Mouse (Mus musculus): Measurements from ENCODE around the gene 2410015M20Rik. TPM values are rescaled to one million over a fixed set of nuclear protein-coding genes. Genes with fewer than 3 reads are reported as not detected.
"Not testable (repeated sequence)": the region's sequence is repeated elsewhere in the genome, so short reads cannot be mapped to it uniquely, and the experiment has no call there.

Gene 2410015M20Rik
- polyA plus RNA-seq, 1 experiment from 2014 or later, result 282 TPM

DNA sequence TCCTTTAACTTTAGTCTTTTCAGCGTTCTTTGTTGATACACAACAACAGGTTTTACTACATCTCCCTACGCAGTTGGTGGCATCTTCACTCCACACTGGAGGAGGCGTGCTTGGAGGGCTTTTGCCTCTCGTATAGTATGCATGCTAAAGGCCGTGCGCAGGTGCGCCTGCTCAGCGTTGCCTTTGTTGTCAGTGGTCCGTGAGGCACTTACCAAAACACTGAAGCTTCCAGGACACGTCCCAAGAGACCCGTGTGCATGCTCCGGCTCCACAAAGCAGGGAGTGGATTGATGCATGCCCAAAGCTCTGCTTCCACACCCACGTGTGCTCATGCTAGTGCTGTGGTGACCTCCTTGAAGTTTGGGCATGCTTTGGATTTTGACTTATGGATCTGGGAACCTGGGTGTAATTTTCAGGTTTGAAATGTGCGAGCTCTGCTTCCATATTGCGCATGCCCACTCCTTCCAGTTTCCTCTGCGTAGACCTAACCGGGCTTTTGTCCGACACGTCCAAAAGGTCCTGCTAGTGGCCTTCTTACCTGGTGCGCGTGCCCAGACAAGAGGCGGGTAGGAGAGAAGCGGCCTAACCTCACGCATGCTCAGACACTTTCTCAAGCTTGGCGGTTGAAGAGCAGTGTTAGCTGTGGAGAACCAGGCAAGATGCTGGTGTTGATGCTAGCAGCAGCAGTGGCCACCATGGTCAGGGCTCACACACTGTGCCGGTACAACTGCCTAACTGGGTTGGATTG is 18.1 kb upstream of the 2410015M20Rik start, which contains the start of gene Catsperd:
Gene Catsperd, plus strand, starts transcription at position 614 of the 748 bp plus-strand sequence.
- H3K4me2 ChIP-seq, result peak within 1 kb of the TSS; percentile 98
- H3K9me3 ChIP-seq (replicated peaks), result no peaks in the 10 kb centered on the region
- no peaks in the 10 kb centered on the region; the same call in 1 of the 2 replicates for H3K27me3 ChIP-seq (replicated peaks)
- peak within 1 kb of the TSS; percentile 83 for H3K4me3 ChIP-seq
- ATAC-seq (ENCODE audit: insufficient number of reproducible peaks, low FRiP score), result peak; percentile 15; the same call in 1 of the 2 replicates
- 0 out of 2 replicates have a peak within 1 kb of the TSS, but pooled peaks have one; percentile 10 for H3K27ac ChIP-seq (ENCODE audit: poor library complexity, severe bottlenecking)
- peak within 1 kb of the TSS; percentile 33 for H3K9ac ChIP-seq
- WGBS, result 8% methylated on average over 26 of the region's 26 CpGs
- peaks cover 22% of the 10 kb centered on the region for H3K4me1 ChIP-seq (replicated peaks)
- H3K36me3 ChIP-seq, result peaks cover 19% of the 10 kb centered on the region

- peaks cover 27% of the 10 kb centered on the region for H3K36me3 ChIP-seq
- peak within 1 kb of the TSS; percentile 83 for H3K4me3 ChIP-seq
- H3K4me2 ChIP-seq, result peak within 1 kb of the TSS; percentile 98
- 0% methylated on average over 51 of the region's 51 CpGs for WGBS
- H3K9me3 ChIP-seq (replicated peaks), result no peaks in the 10 kb centered on the region
- no peaks in the 10 kb centered on the region; the same call in 1 of the 2 replicates for H3K27me3 ChIP-seq (replicated peaks)
- peak; percentile 97 for ATAC-seq (ENCODE audit: insufficient number of reproducible peaks, low FRiP score)
- H3K27ac ChIP-seq (ENCODE audit: poor library complexity, severe bottlenecking), result peak within 1 kb of the TSS; percentile 60
- peak within 1 kb of the TSS; percentile 95 for H3K9ac ChIP-seq
- H3K4me1 ChIP-seq (replicated peaks), result peaks cover 22% of the 10 kb centered on the region
Measured at GRCm38 (mm10) chr17:56626754-56627470, 17.3 kb upstream of the 2410015M20Rik start, which contains the start of gene Lonp1. TSS of gene Lonp1 (minus strand) at chr17:56626887.

DNA sequence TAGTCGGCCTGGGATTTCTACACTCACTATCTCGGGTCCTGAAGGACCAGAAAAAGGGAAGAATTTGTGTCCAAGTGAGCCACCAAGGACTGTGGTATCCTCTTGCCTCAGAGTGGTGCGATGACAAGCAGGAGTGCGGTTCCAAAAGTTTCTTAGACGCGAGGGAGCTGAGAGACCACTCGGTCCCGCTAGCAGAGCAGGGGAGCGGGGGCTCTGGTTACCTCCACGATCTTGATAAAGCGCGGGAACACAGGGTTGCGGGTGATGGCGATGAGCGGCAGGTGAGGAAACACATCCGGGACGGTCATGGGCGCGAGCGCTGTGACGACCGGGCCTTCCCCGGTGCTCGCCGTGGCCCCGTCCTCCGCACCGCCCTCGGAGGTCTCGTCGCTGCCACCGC is 16.7 kb upstream of the 2410015M20Rik start:
- Histone ChIP-seq H3K36me3 (peaks cover 33% of the 10 kb centered on the region), H3K9me3 (replicated peaks) (no peaks in the 10 kb centered on the region), H3K4me1 (replicated peaks) (peaks cover 22% of the 10 kb centered on the region), H3K4me2 (peak overlapping the region; percentile 98), H3K4me3 (peak overlapping the region; percentile 83), H3K27me3 (replicated peaks) (no peaks in the 10 kb centered on the region; the same call in 1 of the 2 replicates), H3K27ac (ENCODE audit: poor library complexity, severe bottlenecking) (peak overlapping the region; percentile 60), H3K9ac (peak overlapping the region; percentile 95)
- WGBS, result under 1% methylated on average over 32 of the region's 32 CpGs
- 0 out of 2 replicates have a peak, but pooled peaks have one; percentile 0 for ATAC-seq (ENCODE audit: insufficient number of reproducible peaks, low FRiP score)

GRCm38 (mm10) chr17:56625495-56625894 is 15.9 kb upstream of the 2410015M20Rik start:
- no peak overlapping the region for H3K27ac ChIP-seq (ENCODE audit: poor library complexity, severe bottlenecking)
- H3K4me1 ChIP-seq (replicated peaks), result peaks cover 22% of the 10 kb centered on the region
- peak overlapping the region; percentile 35 for H3K4me2 ChIP-seq
- no peaks in the 10 kb centered on the region; the same call in 1 of the 2 replicates for H3K27me3 ChIP-seq (replicated peaks)
- peak overlapping the region; percentile 31; the same call in 1 of the 2 replicates for H3K9ac ChIP-seq
- peaks cover 40% of the 10 kb centered on the region for H3K36me3 ChIP-seq
- WGBS, result 55% methylated on average over 3 of the region's 3 CpGs
- H3K4me3 ChIP-seq, result no peak overlapping the region; the same call in 1 of the 2 replicates
- no peaks in the 10 kb centered on the region for H3K9me3 ChIP-seq (replicated peaks)
- ATAC-seq (ENCODE audit: insufficient number of reproducible peaks, low FRiP score), result no peak

DNA sequence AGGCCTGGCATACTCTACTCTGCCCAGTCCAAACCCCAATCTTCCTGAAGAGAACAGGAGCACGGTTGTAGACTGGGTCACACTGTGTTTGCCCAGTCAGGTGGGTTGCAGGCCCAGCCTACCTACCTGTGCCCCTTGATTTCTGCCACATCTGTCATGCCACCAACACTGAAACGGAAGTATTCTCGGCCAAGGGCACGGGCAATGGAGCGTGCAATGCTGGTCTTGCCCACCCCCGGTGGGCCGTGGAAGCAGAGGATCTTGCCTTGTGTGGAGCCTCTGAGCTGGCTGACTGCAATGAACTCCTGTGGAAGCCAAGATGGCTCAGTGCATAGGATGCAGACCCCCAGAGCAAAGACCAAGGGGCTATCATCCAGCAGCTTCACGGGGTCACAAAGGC is 8.1 kb upstream of the 2410015M20Rik start:
- ATAC-seq (ENCODE audit: insufficient number of reproducible peaks, low FRiP score), result no peak
- no peak overlapping the region for H3K4me2 ChIP-seq
- no peak overlapping the region for H3K9ac ChIP-seq
- no peaks in the 10 kb centered on the region for H3K9me3 ChIP-seq (replicated peaks)
- H3K36me3 ChIP-seq, result peaks cover 85% of the 10 kb centered on the region
- H3K27me3 ChIP-seq (replicated peaks), result no peaks in the 10 kb centered on the region
- 88% methylated on average over 8 of the region's 8 CpGs for WGBS
- peaks cover 17% of the 10 kb centered on the region for H3K4me1 ChIP-seq (replicated peaks)
- H3K4me3 ChIP-seq, result no peak overlapping the region
- H3K27ac ChIP-seq (ENCODE audit: poor library complexity, severe bottlenecking), result no peak overlapping the region

- peaks cover 25% of the 10 kb centered on the region for H3K4me1 ChIP-seq (replicated peaks)
- no peak overlapping the region for H3K9ac ChIP-seq
- ATAC-seq (ENCODE audit: insufficient number of reproducible peaks, low FRiP score), result no peak
- no peaks in the 10 kb centered on the region for H3K9me3 ChIP-seq (replicated peaks)
- H3K27ac ChIP-seq (ENCODE audit: poor library complexity, severe bottlenecking), result no peak overlapping the region
- WGBS, result 92% methylated on average over 3 of the region's 3 CpGs
- H3K4me2 ChIP-seq, result no peak overlapping the region
- no peak overlapping the region for H3K4me3 ChIP-seq
- H3K36me3 ChIP-seq, result peaks cover 75% of the 10 kb centered on the region
- H3K27me3 ChIP-seq (replicated peaks), result no peaks in the 10 kb centered on the region
Measured at GRCm38 (mm10) chr17:56616725-56617124, 7.2 kb upstream of the 2410015M20Rik start.

DNA sequence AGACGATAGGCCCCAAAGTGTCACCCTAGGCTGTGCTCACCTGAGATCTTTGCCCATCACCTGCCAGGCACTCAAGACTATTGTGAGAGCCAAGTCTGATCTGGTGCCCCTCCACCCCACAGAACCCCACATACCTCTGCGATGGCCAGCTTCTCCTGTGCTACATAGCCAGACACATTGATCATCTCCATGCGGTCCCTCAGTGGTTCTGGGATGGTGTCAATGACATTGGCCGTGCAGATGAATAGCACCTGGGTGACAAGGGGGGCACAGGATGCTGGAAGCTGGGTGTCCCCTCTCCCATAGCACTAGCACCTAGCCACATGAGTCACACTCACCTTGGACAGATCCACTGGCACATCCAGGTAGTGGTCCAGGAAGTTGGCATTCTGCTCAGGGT is 6.2 kb upstream of the 2410015M20Rik start:
- Histone ChIP-seq H3K9ac (no peak overlapping the region), H3K27ac (ENCODE audit: poor library complexity, severe bottlenecking) (no peak overlapping the region), H3K4me1 (replicated peaks) (peaks cover 33% of the 10 kb centered on the region), H3K4me2 (no peak overlapping the region), H3K36me3 (peaks cover 67% of the 10 kb centered on the region), H3K4me3 (no peak overlapping the region), H3K27me3 (replicated peaks) (no peaks in the 10 kb centered on the region), H3K9me3 (replicated peaks) (no peaks in the 10 kb centered on the region)
- ATAC-seq (ENCODE audit: insufficient number of reproducible peaks, low FRiP score), result no peak
- 89% methylated on average over 4 of the region's 4 CpGs for WGBS

GRCm38 (mm10) chr17:56615136-56615784 is 5.7 kb upstream of the 2410015M20Rik start:
- peak overlapping the region; percentile 85 for H3K4me3 ChIP-seq

GRCm38 (mm10) chr17:56614391-56615135 is 5.0 kb upstream of the 2410015M20Rik start:
- no peaks in the 10 kb centered on the region for H3K9me3 ChIP-seq (replicated peaks)
- 28% methylated on average over 14 of the region's 14 CpGs for WGBS
- peak overlapping the region; percentile 85 for H3K4me3 ChIP-seq
- H3K36me3 ChIP-seq, result peaks cover 55% of the 10 kb centered on the region
- no peaks in the 10 kb centered on the region for H3K27me3 ChIP-seq (replicated peaks)
- peak overlapping the region; percentile 97 for H3K4me2 ChIP-seq
- H3K9ac ChIP-seq, result peak overlapping the region; percentile 94
- no peak overlapping the region for H3K27ac ChIP-seq (ENCODE audit: poor library complexity, severe bottlenecking)
- H3K4me1 ChIP-seq (replicated peaks), result peaks cover 37% of the 10 kb centered on the region
- no peak for ATAC-seq (ENCODE audit: insufficient number of reproducible peaks, low FRiP score)

More at GRCm38 (mm10) chr17:56615136-56615784, 5.7 kb upstream of the 2410015M20Rik start:
- H3K4me2 ChIP-seq, result peak overlapping the region; percentile 97
- H3K27ac ChIP-seq (ENCODE audit: poor library complexity, severe bottlenecking), result no peak overlapping the region
- H3K9ac ChIP-seq, result peak overlapping the region; percentile 94
- peaks cover 36% of the 10 kb centered on the region for H3K4me1 ChIP-seq (replicated peaks)
- ATAC-seq (ENCODE audit: insufficient number of reproducible peaks, low FRiP score), result no peak
- no peaks in the 10 kb centered on the region for H3K27me3 ChIP-seq (replicated peaks)
- 84% methylated on average over 11 of the region's 11 CpGs for WGBS
- H3K9me3 ChIP-seq (replicated peaks), result no peaks in the 10 kb centered on the region
- peaks cover 62% of the 10 kb centered on the region for H3K36me3 ChIP-seq

- Histone ChIP-seq H3K36me3 (peaks cover 48% of the 10 kb centered on the region), H3K4me2 (peak overlapping the region; percentile 97), H3K9ac (peak overlapping the region; percentile 94), H3K4me1 (replicated peaks) (peaks cover 39% of the 10 kb centered on the region), H3K27ac (ENCODE audit: poor library complexity, severe bottlenecking) (peak overlapping the region; percentile 88), H3K4me3 (peak overlapping the region; percentile 85)
- under 1% methylated on average over 26 of the region's 26 CpGs for WGBS
- ATAC-seq (ENCODE audit: insufficient number of reproducible peaks, low FRiP score); H3K27me3 ChIP-seq (replicated peaks); H3K9me3 ChIP-seq (replicated peaks): not testable (repeated sequence)
Measured at GRCm38 (mm10) chr17:56613893-56614292, 4.3 kb upstream of the 2410015M20Rik start.

Measured in heart, embryonic 12.5 days (tissue).